Mouse (Mus musculus) right cerebral cortex, adult 2 months (tissue): ENCODE data around the gene Car11.

ENCODE experiments used
- DNase-seq, 2 experiments: peaks; one replicate each; pipeline ENCODE4 v3.0.0; 2021 to 2022; ENCODE audit warnings: low spot score in 2 of 2

Car11 gene

DNA sequence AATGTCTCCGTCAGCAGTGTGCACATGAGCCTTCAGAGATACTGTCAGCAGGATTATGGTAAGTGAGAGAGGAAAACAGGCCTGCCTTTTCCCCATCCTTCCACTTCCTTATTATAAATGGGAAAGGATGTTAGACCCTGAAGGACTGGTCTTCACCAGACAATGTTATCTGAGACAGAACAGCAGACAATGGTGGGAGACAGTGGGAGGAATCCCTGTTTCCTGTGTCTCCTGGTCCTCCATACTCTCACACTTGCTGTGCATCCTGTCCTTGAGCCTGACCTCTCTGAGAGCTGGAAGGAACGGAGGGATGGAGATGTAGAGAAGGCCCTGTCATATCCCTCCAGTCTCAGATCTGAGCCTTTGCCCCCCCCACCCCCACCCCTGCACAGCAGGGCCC lies 7.3 kb upstream of the Car11 start:
- DNase-seq: no peak

DNA sequence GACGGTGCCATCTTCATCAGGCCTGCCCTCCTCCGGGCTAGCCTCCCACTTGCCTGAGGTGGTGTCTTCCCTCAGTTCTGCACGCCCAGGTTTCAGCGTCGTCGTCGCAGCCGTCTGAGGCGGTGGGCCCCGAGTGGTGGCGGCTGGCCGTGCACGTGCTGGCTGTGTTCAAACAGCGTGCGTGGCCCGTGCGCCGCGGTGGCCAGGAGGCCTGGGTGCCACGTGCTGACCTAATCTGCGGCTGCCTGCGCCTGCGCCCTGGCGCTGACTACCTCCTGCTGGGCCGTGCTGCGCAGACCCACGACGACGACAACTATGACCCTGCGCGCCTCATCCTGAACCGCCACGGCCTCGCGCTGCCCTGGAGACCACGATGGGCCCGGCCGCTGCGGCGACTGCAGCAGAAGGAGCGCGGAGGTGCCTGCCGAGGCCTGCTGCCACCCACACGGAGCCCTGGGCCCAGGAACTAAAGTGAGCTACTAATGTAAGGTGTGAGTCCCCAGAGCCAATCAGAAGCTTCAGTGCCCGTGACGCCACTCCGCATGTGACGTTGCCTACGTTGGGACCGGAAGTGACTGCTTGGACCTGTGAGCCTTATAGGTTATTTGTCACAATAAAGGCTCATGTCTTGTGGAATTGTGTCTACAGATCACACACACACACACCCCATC lies 5.6 kb upstream of the Car11 start, which contains the start of gene Sec1:
TSS of gene Sec1 (minus strand) at position 482 of the 671 bp plus-strand sequence.
- no peak for DNase-seq

DNA sequence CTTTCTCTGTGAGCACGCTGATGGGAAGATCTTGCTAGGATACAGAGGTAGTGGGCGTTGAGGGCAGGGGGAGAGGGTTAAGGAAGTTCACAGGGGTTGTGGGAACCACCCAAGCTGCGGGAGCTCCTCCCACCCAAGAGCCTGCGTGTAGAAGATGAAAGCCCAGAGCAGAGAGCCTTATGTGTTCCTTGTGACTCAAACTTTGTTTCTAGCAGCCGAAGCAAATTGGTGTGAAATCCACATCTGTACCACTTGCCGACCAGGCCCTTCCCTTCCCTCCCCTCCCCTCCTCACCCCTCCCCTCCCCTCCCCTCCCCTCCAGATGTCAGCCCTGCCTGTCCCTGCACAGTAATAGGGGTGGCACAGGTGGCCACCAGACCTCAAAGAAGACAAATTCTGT lies 4.5 kb upstream of the Car11 start:
- no peak for DNase-seq

DNA sequence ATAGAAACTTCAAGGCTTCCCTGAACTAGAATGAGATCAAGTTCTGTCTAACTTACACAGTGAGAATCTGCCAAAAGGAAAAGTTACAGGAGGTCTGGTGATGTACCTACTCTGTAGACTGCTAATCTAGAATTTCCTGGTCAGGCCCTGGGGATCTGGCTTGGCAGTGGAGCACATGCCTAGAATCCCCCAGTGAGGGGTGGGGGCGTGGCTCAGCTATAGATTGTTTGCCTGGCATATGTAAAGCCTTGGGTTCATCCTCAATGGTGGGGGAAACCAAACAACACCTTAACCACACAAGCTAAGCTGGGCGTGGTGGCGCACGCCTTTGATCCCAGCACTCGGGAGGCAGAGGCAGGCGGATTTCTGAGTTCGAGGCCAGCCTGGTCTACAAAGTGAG lies 1.7 kb upstream of the Car11 start:
- DNase-seq: no peak

DNA sequence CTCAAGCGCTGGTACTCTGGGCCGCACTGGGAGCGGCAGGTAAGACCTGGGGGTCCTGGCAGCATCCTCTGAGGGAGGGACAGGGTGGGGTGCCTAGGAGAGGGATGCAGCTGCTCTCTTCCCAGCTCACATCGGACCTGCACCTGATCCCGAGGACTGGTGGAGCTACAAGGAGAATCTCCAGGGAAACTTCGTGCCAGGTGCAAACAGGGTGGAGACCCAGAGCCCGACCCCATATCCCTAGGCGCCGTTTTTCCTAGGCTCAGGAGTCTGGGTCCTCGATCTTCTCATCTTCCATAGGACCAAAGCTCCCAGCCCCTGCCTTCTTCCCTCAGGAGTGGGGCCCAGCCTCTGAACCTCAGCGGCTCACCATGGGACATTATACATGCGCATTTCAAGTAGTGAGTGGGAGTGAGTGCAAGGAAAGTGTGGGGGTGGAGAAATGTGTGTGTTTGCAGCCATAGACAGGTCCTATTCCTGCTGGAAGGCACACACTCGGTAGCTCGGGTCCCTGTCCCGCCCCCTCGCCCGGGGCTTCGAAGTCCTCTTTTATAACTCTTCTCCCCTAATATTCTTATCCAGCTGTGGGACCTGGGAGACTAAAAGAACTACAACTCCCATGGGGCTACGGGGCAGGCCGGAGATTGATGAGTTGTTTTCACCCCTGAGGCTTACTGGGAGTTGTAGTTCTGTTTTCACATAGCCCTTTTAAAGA lies 815 bp downstream of the Car11 start:
- peak; percentile 82 to 92 for DNase-seq

DNA sequence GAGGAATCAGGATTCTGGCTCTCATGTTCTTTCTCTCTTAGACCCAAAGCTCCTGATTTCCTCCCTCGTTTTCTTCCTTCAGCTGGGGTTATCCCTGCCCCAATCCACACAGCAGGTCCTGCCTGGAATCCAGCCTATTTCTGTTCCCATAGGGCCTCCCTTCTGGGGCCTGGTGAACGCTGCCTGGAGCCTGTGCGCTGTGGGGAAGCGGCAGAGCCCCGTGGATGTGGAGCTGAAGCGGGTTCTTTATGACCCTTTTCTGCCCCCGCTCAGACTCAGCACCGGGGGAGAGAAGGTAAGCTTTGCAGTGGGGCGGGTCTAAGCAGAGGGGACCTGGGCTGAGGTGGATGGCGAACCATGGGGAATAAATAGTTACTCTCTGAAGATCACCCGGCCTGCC lies 1.4 kb downstream of the Car11 start:
- no peak for DNase-seq

DNA sequence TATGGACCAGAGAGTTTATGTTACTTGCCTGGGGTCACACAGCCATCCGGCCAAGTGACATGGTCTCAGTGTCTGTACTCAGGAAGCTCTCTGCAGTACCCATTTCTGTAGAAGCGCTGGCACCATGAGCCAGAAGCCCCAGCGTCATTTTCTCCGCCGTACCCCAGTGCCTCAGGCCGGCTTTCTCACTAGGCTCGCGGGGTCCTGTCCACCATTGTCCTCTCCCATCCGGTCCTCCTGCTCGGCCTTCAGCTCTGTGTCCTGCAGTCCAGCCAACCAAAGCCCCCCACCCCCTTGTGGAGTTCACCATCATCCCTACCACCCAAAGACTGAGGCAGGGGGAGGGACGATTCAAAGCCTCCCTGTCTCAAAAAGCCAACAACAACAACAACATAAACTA lies 2.0 kb downstream of the Car11 start:
- no peak for DNase-seq

DNA sequence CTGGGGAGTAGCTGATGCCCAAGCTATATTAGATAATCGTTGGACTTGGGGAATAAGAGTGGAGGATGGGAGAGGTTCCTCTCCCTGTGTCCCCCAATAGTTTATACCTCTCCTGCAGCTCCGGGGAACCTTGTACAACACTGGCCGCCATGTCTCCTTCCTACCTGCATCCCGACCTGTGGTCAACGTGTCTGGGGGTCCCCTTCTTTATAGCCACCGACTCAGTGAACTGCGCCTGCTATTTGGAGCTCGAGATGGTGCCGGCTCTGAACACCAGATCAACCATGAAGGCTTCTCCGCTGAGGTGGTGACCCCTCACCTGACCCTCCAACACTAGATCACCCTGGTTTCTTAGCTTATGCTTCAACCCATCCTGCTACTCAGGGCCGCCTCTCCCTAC lies 2.7 kb downstream of the Car11 start:
- DNase-seq: no peak

DNA sequence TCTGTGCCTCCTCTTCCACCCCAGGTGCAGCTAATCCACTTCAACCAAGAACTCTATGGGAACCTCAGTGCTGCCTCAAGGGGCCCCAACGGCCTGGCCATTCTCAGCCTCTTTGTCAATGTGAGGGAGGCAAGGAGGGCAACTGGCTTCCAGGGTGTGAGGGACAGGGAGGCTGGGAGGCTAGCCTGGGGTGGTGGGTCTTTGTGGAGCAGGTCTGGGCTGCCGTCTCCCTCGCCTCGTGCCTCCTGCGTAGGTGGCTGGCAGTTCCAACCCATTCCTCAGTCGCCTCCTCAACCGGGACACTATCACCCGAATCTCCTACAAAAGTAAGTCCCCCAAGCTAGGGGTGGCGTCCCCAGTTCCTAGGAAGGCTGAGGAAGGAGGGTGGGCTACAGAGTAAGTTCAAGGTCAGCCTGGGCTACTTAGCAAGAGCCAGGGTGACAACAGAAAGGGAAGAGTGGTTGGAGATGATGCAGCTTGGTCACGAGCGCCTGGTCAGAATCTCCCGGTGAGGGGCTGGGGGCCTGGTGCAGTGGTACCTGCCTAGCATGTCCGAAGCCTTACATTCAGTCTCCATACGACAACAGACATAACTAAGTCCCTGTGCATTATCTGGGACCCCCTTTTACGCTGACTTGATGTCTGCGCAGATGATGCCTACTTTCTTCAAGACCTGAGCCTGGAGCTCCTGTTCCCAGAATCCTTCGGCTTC lies 3.3 kb downstream of the Car11 start:
- DNase-seq: no peak

DNA sequence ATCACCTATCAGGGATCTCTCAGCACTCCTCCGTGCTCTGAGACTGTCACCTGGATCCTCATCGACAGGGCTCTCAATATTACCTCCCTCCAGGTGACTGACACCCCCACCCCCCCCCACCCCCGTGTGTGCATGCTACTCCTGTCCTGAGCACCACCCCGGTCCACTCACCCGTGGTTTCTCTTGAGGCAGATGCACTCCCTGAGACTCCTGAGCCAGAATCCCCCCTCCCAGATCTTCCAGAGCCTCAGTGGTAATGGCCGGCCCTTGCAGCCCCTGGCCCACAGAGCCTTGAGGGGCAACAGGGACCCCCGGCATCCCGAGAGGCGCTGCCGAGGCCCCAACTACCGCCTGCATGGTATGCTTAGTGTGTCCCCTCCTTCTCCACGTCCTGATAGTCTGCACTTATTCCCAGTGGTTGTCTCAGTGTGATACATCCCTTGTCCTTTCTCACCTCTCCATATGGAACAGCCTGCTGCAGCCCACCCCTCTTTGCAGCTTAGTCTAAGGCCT lies 3.9 kb downstream of the Car11 start:
- no peak for DNase-seq

DNA sequence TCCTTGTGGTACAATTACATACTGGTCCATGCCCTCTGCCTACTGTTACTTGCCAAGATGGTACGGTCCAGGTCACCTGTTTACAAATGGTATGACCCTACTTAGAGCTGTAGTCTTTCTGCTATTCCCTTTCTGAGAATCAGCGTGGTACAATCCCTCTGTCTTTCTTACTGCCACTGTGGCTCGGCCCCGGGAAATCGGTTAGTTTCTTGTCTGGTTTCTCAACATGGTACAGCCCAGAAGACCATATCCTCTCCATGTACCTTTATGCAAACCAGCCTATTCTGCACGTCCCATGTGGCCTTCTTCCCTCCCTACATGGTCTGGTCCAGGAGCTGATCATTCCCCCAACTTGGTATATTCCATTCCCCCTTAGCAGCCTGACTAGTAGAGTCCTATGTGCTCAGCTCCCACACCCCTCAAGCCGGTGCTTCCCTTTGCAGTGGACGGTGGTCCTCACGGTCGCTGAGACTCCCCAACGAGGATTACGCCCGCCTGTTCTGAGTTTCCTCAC lies 4.5 kb downstream of the Car11 start:
- peak; percentile 78 to 83 for DNase-seq

DNA sequence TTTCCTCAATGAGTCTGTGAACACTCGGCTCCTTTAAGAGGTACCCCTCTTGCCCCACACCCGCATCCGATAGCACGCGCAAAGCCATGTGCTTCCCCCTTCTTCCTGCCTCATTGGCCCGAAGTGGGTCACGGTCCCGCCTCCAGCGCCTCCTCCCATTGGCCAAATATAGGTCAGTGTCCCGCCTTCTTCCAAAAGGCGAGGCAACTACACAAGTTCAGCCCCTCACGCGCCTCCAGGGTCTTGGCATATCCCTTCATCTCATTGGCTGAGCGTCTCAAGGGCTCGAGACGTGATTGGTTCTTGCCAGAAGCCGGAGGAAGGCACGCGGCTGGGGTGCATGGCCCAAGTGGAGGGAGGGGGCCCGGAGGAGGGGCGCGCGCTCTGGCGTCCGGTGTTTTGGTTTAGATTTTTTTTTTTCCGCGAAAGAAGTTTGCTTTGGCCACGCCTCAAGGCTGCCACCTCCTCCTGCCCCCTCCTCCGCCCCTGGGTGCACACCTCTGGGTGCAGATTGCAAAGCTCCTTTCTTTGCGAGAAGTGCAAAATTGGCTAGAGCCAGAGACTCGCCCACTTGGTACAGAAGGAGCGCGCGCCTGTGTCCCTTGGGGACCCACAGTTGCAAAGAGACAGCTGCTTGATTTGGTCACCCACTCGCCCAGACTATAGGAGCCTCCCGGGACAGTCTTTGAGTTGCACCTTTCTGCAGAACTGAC lies 5.2 kb downstream of the Car11 start, which contains the start of gene Dbp:
TSS of gene Dbp (plus strand) at position 359 of the 713 bp plus-strand sequence.
- DNase-seq: peak; percentile 99 to 100

DNA sequence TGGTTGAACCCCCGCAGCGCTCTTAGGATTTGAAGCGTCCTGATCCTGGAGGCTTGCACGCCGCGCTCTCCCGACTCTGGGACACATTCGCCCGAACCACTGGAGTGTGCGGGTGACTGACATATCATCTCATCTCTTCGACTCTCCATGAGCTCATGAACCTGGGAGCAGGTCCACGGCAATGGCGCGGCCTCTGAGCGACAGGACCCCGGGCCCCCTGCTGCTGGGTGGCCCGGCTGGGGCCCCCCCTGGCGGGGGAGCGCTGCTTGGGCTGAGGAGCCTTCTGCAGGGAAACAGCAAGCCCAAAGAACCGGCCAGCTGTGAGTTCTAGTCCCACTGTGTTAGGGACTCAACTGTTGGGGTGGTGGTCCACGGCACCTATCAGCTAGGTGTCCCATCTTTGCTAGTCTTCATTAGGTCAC lies 5.8 kb downstream of the Car11 start:
- DNase-seq: no peak

DNA sequence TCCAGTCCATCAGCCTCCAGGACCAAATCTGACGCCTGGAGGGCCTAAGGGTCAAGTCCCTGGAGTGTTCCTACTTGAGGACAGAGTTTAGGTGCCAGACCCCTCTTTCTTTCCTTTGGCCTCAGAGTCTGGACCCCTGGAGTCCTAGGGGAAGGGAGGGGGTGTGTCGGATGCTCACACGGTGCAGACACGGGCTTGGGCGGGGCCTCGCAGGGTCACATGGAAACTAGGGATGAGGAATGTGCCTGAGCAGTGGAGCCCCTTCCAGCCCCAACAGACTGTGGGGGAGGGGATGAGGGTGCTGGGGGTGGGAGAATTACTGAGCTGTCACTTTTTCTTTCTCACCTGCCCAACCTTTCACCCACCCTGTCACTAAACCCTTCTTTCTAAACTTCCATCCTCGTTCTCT lies 6.2 kb downstream of the Car11 start:
- peak; percentile 71 to 75 for DNase-seq

DNA sequence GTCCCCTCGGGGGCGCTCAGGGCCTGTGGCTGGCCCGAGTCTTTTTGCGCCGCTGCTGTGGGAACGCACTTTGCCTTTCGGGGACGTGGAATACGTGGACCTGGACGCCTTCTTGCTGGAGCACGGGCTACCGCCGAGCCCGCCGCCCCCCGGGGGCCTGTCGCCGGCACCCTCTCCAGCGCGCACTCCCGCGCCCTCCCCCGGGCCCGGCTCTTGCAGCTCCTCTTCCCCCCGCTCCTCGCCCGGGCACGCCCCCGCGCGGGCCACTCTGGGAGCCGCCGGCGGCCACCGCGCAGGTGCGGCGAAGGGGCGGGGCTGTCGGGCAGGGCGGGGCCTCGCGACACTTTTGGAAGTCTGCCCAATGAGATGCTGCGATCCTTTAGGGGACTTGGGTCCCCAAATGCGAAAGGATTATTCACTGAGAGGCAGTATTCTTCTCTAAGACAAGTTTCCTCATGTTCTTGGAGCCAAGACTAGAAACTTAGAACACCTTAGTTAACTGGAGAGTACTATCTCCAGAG lies 7.1 kb downstream of the Car11 start:
- peak; percentile 74 to 75 for DNase-seq

DNA sequence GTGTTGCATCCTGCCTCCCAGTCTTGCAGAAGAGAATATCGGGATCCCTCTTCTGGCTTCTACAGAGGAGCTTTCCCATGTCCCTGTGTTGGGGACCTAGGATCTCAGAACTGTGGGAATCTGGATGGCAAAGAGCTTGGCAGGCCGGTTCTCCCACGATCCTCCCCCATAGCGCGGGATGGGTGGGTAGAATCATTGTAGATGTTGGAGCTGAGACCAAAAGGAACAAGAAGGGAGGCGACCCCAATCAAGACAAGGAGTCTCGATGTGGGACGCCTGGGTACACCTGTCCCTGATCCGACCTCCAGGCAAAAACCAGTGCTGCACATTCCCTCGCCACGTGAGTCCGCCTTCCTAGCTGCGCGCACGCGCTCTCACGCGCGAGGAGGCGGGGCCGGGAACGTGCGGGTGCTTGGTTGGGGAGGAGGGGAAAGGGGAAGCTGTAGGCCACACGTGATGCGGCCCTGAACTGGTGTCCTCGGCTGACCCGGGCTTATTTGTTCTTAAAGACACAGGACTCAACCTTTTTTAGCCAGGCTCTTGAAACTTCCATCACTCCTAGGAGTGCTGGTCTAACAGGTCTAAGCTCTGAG lies 7.8 kb downstream of the Car11 start:
- peak; percentile 94 to 95 for DNase-seq

DNA sequence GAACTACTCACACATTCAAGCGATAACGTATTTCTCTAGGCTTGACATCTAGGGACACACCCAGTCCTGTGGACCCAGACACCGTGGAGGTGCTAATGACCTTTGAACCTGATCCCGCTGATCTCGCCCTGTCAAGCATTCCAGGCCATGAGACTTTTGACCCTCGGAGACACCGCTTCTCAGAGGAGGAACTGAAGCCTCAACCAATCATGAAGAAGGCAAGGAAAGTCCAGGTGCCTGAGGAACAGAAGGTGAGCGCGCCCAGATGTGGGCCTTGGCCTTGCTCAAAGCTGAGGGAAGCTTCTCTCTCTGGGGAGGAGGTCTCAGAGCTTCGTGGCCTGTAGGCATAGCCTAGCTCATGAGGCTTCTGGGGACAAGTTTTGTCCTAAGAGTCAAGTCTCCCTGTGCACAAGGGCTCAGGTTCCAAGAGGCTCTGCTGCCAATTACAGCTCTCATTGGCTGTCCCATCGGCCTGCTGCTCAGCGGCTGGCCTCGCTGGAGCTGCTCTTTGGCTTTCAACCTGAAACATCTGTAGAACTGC lies 8.6 kb downstream of the Car11 start:
- DNase-seq: no peak

DNA sequence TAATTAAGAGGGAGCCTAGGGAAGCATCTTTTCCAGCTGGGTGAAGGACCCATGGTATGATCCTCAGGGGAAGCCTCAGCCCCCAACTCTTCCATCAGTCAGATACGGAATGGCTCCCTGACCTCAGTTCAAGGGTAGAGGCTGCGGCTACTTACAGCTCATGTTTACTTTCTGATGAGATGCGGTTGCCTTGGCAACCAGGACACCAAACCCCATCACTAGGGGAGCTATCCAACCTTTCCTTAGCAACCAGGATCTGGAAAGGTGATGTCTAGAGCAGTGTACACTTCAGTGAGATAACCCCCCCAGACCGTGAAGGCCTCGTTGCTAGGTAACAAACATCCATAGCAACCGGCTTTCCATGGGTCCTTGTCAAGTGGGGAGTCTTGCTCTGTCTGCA lies 9.4 kb downstream of the Car11 start:
- peak in 1 of 2 experiments; percentile 58 for DNase-seq

DNA sequence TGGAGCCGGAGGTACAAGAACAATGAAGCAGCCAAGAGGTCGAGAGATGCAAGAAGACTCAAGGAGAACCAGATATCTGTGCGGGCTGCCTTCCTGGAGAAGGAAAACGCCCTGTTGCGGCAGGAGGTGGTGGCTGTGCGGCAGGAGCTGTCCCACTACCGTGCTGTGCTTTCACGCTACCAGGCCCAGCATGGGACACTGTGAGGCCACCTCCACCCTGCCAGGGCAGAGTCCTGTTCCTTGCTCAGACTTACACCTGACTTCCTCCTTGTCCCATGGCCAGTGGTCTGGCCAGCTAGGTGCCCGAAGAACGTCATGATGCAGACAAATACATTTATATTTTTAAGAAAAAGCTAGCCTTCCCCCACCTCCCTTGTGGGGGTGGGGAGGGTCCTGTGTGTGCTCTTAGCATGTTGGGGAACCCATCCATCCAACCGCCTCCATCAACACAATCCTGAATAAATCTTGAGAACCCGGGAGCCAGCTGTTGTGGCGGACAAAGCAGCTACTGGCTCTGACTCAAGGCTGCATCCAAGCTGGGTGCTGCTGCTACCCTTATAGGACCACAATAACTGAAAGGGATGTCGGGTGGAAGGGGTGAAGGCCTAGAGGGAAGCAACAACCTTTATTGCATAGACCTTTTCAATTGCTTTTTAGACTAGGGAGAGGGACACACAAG lies 10.2 kb downstream of the Car11 start:
- no peak for DNase-seq
